Mouse (Mus musculus) liver, postnatal 0 days (tissue): ENCODE measurements around the gene Cd164.

ENCODE experiments used
- CTCF ChIP-seq: sonication (generic); IDR thresholded peaks from 2 replicates; pipeline ENCODE4 v1.5.1; 2016; ENCODE audit warnings: antibody characterized with exemption, low read depth
- EP300 ChIP-seq: IDR thresholded peaks from 2 replicates; pipeline ENCODE4 v1.6.1; 2016; ENCODE audit warnings: antibody characterized with exemption, low read depth, mild to moderate bottlenecking

GRCm38 (mm10) chr10:41536714-41537113 lies 17.5 kb downstream of the Cd164 start:
- TF ChIP-seq CTCF (no peak), EP300 (no peak)
